Mouse (Mus musculus) hindbrain, embryonic 14.5 days (tissue): ENCODE measurements around the gene Sowaha. TPM values are rescaled to one million over a fixed set of nuclear protein-coding genes. Genes with fewer than 3 reads are reported as not detected.

Source experiments
- ATAC-seq: fragments of 200-750 bp; cut with Nextera tagmentation; 2 replicates; pipeline ENCODE4 v1.8.0; 2017; ENCODE audit warnings: moderate number of reproducible peaks, mild to moderate bottlenecking, moderate TSS enrichment, moderate library complexity; ENCODE audit not compliant: low FRiP score
- DNase-seq: peaks from one replicate; pipeline ENCODE4 v3.0.0-alpha.2; 2015; ENCODE audit warnings: low spot score
- H3K27ac ChIP-seq: fragments of 300-500 bp; sonication (generic); 2 replicates; pipeline ENCODE4 v1.5.1; 2014; ENCODE audit warnings: mild to moderate bottlenecking, moderate library complexity
- H3K27me3 ChIP-seq: fragments of 300-500 bp; sonication (generic); 2 replicates; pipeline ENCODE4 v1.6.1; 2014; ENCODE audit warnings: mild to moderate bottlenecking, low read length, mixed read lengths; ENCODE audit not compliant: control insufficient read depth, insufficient read depth
- H3K36me3 ChIP-seq: fragments of 300-500 bp; sonication (generic); replicated peaks from 2 replicates; pipeline ENCODE4 v1.6.1; 2014; ENCODE audit not compliant: control insufficient read depth, insufficient read depth
- H3K4me1 ChIP-seq: fragments of 300-500 bp; sonication (generic); replicated peaks from 2 replicates; pipeline ENCODE4 v1.6.1; 2014; ENCODE audit warnings: antibody characterized with exemption, low read length, mixed read lengths; ENCODE audit not compliant: control insufficient read depth, insufficient read depth
- H3K4me2 ChIP-seq: fragments of 300-500 bp; sonication (generic); replicated peaks from 2 replicates; pipeline ENCODE4 v1.6.1; 2014; ENCODE audit warnings: mild to moderate bottlenecking, moderate library complexity
- H3K4me3 ChIP-seq: fragments of 300-500 bp; sonication (generic); replicated peaks from 2 replicates; pipeline ENCODE4 v1.5.1; 2014; ENCODE audit warnings: mild to moderate bottlenecking, low read length
- H3K9ac ChIP-seq: fragments of 300-500 bp; sonication (generic); 2 replicates; pipeline ENCODE4 v1.6.1; 2014
- H3K9me3 ChIP-seq: fragments of 300-500 bp; sonication (generic); 2 replicates; pipeline ENCODE4 v1.6.1; 2016; ENCODE audit warnings: low read length; ENCODE audit not compliant: control insufficient read depth
- WGBS: fragments of 180-500 bp; shearing (Covaris S2); extraction: QIAGEN DNeasy Blood & Tissue Kit; methylation state at CpG from one replicate; pipeline ENCODE4 v1.1.7; 2014; 5-methylcytosine and 5-hydroxymethylcytosine counted together
- polyA plus RNA-seq: library from polyadenylated mRNA; unstranded; fragments of >200 nt; fragmentation: Nextera tagmentation; extraction: Ambion mirVana; gene quantifications from 2 replicates; pipeline ENCODE4 v1.2.1, GENCODE M21; 2014

Gene Sowaha
- polyA plus RNA-seq, 1 experiment from 2014 or later, result 1.3 TPM

DNA sequence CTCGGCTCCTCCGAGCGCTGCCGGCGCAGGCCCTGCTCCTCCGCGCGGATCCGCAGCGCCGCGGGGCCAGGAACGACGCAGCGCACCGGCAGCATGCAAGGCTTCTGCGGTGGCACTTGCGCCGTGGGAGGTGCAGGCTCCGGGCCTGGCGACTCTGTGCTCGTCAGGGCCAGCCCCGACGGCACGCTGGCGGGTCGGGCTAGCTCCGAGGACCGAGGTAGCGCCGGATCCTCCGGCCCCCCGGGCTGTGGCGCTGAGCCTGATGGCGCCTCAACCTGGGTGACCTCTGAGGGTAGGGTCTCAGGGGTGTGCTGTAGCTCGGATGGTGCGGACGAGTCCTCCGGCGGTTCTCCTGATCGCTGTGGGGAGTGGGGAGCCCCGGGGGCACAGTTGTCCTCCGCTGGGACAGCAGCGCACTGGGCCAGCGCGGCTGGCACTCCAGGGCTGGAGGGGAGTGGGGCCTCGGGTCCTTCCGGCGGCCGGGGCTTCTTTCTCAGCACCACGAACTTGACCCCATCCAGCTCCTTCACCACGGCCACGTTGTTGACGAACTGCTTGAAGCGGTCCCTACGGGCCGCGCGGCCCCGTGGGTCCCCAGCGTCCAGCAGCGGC lies 797 bp downstream of the Sowaha start:
- peak overlapping the region; percentile 65 for H3K4me2 ChIP-seq
- no peak overlapping the region for H3K27ac ChIP-seq
- peaks cover 67% of the 10 kb centered on the region for H3K27me3 ChIP-seq
- H3K9ac ChIP-seq, result peak overlapping the region; percentile 57
- WGBS, result 1% methylated on average over 56 of the region's 62 CpGs
- H3K9me3 ChIP-seq, result no peaks in the 10 kb centered on the region
- H3K36me3 ChIP-seq, result no peaks in the 10 kb centered on the region
- 0 out of 2 replicates have a peak, but pooled peaks have one; percentile 5 for ATAC-seq
- H3K4me1 ChIP-seq, result peaks cover 30% of the 10 kb centered on the region
- H3K4me3 ChIP-seq, result peak overlapping the region; percentile 41
- no peak for DNase-seq

DNA sequence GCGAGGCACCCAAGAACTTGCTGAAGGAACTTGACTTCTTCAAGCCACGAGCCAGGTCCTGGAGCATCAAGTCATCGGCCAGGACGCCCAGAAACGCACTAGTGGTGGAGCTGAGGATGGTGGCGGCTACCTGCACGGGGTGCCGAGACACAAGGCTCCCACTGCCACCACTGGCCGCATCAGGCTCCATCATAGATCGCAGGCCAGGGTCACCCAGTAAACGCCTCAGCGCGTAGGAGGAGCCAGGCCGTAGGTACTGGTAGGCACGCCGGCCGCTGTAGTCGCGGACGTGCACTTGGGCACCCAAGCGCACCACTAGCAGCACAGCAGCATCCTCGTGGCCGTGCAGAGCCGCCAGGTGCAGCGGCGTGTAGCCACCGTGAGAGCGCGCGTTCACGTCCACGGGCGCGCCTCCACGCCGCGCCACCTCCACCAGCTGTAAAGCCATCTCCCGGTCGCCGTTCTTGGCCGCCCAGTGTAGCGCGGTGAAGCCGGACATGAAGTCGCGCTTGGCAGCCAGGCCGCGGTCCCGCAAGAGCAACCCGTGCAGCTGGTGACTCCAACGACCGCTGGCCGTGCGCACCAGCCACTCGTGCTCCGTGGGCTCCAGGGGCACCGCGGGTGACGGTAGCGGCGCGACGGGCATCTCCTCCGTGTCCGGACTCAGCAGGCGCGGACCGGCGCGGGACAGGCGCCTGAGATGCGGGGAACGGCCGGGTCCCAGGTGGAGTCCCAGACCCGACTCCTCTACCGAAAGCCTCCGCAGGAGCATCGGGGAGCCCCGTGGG lies 1.5 kb downstream of the Sowaha start:
- peak overlapping the region; percentile 57 for H3K9ac ChIP-seq
- H3K27ac ChIP-seq, result no peak overlapping the region
- H3K9me3 ChIP-seq, result no peaks in the 10 kb centered on the region
- H3K4me1 ChIP-seq, result peaks cover 30% of the 10 kb centered on the region
- 5% methylated on average over 79 of the region's 79 CpGs for WGBS
- peak overlapping the region; percentile 65 for H3K4me2 ChIP-seq
- ATAC-seq, result peak; percentile 35; the same call in 1 of the 2 replicates
- H3K4me3 ChIP-seq, result peak overlapping the region; percentile 41
- DNase-seq, result no peak
- H3K27me3 ChIP-seq, result peaks cover 72% of the 10 kb centered on the region
- H3K36me3 ChIP-seq, result no peaks in the 10 kb centered on the region

DNA sequence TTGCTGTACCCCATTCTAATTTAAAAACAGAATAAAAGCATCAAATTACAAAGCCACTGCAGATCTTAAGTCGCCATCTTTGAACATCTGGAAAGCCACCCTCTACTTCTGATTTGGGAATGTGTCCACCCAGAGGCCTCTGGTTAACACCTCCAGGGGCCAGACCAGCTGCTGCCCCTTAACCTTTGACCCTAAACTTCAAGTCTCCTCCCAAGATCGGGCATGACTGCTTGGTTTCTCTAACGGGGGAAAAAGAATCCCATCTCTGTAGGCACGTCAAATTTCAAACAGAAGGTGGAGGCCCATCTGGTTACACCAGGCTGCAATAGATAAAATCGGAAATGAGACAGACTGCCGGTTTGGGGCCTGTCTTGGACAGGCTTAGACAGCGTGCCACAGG lies 2.2 kb downstream of the Sowaha start:
- H3K4me3 ChIP-seq, result no peak overlapping the region
- no peak overlapping the region for H3K9ac ChIP-seq
- ATAC-seq, result no peak
- H3K27me3 ChIP-seq, result peaks cover 68% of the 10 kb centered on the region
- H3K9me3 ChIP-seq, result no peaks in the 10 kb centered on the region
- WGBS, result 44% methylated on average over 7 of the region's 7 CpGs
- no peaks in the 10 kb centered on the region for H3K36me3 ChIP-seq
- peaks cover 30% of the 10 kb centered on the region for H3K4me1 ChIP-seq
- H3K27ac ChIP-seq, result no peak overlapping the region
- no peak for DNase-seq
- H3K4me2 ChIP-seq, result no peak overlapping the region

DNA sequence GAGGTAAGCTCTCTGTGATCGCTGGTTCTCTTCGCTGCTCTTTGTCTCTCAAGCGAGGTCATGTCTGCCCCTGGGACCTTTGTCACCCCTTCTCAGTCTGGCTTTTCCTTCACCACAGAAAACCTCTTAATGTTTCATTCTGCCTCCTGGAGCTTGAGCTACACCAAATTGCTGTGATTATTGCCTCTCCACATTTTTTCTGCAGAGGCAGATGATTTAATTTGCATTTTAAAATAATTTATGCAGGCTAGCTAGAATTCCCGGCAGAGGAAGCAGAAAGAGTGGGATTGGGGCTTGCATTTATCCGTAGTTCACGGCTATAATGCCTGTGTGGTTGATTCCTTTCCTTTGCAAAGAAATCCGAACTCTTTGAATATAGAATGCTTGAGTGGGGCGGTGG lies 4.5 kb downstream of the Sowaha start:
- ATAC-seq (no peak), DNase-seq (no peak)
- Histone ChIP-seq H3K27ac (peak overlapping the region; percentile 62), H3K9ac (peak overlapping the region; percentile 45), H3K36me3 (no peaks in the 10 kb centered on the region), H3K27me3 (peaks cover 56% of the 10 kb centered on the region), H3K4me3 (0 out of 2 replicates have a peak overlapping the region, but pooled peaks have one; percentile 2), H3K9me3 (no peaks in the 10 kb centered on the region), H3K4me2 (peak overlapping the region; percentile 37), H3K4me1 (peaks cover 32% of the 10 kb centered on the region)
- 11% methylated on average over 8 of the region's 8 CpGs for WGBS

DNA sequence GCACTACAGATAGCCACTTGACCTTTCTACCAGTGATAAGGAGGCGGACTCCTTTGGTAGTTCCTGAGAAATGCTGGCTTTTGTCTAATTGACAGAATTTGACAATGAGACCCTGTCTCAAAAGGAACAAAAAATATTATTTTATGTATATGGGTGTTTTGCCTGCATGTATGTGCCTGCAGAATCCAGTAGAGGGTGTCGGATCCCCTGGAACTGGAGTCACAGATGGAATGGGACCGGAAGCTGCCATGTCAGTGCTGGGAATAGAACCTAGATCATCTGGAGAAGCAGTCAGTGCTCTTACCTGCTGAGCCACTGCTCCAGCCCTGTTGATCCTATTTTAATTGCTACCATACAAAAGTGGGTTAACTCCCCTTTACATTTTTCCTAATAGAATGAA lies 7.4 kb downstream of the Sowaha start:
- Histone ChIP-seq H3K36me3 (no peaks in the 10 kb centered on the region), H3K9me3 (no peaks in the 10 kb centered on the region), H3K4me1 (peaks cover 19% of the 10 kb centered on the region), H3K9ac (no peak overlapping the region), H3K27me3 (peaks cover 31% of the 10 kb centered on the region), H3K4me3 (no peak overlapping the region), H3K4me2 (no peak overlapping the region), H3K27ac (no peak overlapping the region)
- DNase-seq (no peak), ATAC-seq (no peak)
- 80% methylated on average over 3 of the region's 3 CpGs for WGBS

DNA sequence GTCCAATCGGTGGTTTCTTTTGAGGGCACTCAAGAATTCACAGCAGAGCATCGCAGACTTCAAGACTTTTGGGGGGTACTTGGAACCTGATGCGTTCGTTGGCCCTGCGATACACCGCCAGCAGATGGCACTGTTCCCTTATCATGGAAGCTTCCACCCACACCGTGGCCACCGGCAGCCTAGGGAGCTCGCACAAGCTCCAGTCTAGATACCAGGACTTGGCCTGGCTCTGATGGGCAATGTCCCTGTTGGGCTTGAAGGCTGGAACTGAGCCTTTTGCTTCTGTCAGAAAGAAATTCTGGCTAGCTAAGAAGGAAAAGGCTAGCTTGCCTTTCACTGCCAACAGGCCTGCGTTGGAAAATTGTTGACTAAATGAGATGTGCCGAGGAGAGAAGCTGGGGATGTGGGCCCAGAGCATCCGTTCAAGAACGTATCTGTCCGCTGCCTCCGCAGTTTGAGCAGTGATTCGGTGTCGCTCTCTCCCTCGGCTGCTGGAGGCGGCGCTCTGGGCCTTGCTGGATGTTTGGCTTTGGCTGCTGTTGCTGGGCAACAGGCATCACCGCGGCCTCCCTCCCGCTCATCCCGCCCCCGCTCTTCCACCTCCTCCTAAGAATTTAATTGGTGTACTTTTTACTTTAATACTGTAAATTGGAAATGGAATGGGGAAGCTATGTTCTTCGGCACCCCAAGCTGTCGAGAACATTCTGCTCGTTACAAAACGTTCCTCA lies 9.9 kb downstream of the Sowaha start, which contains the start of gene Gm9837:
TSS of gene Gm9837 (minus strand) at position 512 of the 728 bp plus-strand sequence.
- peaks cover 44% of the 10 kb centered on the region for H3K27me3 ChIP-seq
- H3K9ac ChIP-seq, result peak within 1 kb of the TSS; percentile 43; the same call in 1 of the 2 replicates

DNA sequence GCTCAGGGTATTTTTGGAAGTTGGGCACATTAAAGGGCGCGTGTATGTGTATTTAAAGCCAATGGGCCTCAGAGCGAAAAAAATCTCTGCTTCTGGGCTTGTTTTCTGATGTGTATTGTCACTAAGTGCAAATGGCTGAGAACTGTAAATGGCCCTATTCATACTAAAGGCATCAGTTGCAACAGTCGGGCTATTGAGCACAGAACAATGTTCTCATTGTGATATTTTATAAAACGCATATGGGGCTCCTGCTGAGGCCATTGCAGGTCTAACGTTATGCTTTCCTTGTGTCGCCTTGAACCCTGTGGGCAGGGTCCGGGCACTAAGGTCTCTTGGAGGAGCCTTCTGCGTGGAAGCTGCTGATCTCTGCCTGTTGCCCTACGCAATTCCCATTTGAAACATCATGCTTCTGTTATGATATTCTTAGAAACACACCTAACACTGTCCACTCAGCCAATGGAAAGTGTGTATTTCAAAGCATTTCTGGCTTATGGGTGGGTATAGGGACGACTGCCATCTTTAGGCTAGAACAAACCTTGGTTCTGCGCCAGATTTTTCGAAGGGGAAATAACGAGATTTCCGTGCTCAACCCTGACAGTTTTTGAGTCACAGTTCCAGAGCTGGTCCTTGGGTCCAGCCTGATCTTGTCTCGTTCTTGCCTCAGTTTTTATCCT lies 10.6 kb downstream of the Sowaha start:
- WGBS, result 27% methylated on average over 16 of the region's 16 CpGs
- no peak for DNase-seq
- Histone ChIP-seq H3K9me3 (no peaks in the 10 kb centered on the region), H3K4me3 (no peak overlapping the region), H3K36me3 (no peaks in the 10 kb centered on the region), H3K9ac (no peak overlapping the region), H3K4me1 (peaks cover 8% of the 10 kb centered on the region; the same call in 1 of the 2 replicates), H3K4me2 (peak overlapping the region; percentile 51), H3K27me3 (peaks cover 51% of the 10 kb centered on the region), H3K27ac (no peak overlapping the region)
- ATAC-seq, result no peak

More for the DNA sequence above, 9.9 kb downstream of the Sowaha start, which contains the start of gene Gm9837:
- H3K4me3 ChIP-seq, result 0 out of 2 replicates have a peak within 1 kb of the TSS, but pooled peaks have one; percentile 6
- peak; percentile 92 for DNase-seq
- peaks cover 8% of the 10 kb centered on the region; the same call in 1 of the 2 replicates for H3K4me1 ChIP-seq
- H3K27ac ChIP-seq, result peak within 1 kb of the TSS; percentile 62; the same call in 1 of the 2 replicates
- H3K9me3 ChIP-seq, result no peaks in the 10 kb centered on the region
- no peaks in the 10 kb centered on the region for H3K36me3 ChIP-seq
- ATAC-seq, result peak; percentile 85
- 2% methylated on average over 29 of the region's 29 CpGs for WGBS
- peak within 1 kb of the TSS; percentile 51 for H3K4me2 ChIP-seq

DNA sequence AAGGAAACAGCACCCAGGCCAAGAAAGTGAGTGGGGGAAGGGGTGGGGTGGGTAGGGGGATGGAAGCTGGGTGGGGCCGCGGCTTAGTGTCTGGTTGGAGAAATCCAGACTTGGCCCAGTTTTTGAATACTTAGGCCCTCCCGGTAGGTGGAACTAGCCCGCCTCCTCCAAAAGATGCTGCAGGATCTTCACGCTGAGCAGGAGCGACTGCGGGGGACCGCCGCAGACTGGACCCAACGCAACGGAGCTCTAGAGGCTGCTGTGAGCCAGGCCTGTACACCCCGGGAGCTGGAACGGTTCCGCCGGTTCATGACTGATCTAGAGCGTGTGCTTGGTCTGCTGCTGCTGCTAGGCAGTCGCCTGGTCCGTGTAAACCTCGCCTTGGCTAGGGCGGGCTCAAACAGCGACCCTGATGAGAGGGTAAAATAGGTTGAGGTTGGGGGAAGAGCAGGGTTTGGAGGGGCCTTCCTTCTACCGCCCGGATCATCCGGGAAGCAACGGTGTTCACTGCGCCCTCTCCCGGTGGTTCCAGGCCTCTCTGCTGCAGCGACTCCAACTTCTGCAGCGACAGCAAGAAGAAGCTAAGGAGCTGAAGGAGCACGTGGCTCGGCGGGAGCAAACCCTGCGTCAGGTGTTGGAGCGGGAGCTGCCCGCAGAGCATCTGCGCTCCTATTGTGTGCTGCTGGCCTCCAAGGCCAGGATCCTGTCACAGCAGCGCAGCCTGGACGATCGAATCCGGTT lies 13.7 kb downstream of the Sowaha start:
- peak; percentile 79 for DNase-seq
- H3K27ac ChIP-seq, result no peak overlapping the region
- H3K9ac ChIP-seq, result peak overlapping the region; percentile 47; the same call in 1 of the 2 replicates
- no peaks in the 10 kb centered on the region for H3K9me3 ChIP-seq
- peaks cover 68% of the 10 kb centered on the region for H3K27me3 ChIP-seq
- H3K36me3 ChIP-seq, result no peaks in the 10 kb centered on the region
- H3K4me1 ChIP-seq, result peaks cover 8% of the 10 kb centered on the region; the same call in 1 of the 2 replicates
- ATAC-seq, result no peak
- H3K4me3 ChIP-seq, result peak overlapping the region; percentile 25
- WGBS, result 5% methylated on average over 40 of the region's 40 CpGs
- peak overlapping the region; percentile 54 for H3K4me2 ChIP-seq
